Mouse (Mus musculus) heart, postnatal 10 days (tissue): ENCODE results near the gene Dcaf10. TPM values are rescaled to one million over a fixed set of nuclear protein-coding genes. Genes with fewer than 3 reads are reported as not detected.

Experiments
- DNase-seq, 2 experiments: peaks; one replicate each; pipeline ENCODE4 v3.0.0; 2021
- intact Hi-C: fragments of 180-260 bp; cut with DNase I; formaldehyde crosslinking; loops from one replicate; pipeline ENCODE4 v1.15.1; 2025
- microRNA-seq, 2 experiments: library from miRNA; unstranded; fragments of <30 nt; microRNA quantifications; one replicate each; pipeline ENCODE4 v1.2.0; 2022
- total RNA-seq, 2 experiments: library from RNA; stranded (reverse); gene quantifications; 2 replicates each; pipeline ENCODE4 v1.2.3; 2021

Dcaf10 gene
- total RNA-seq, 2 experiments from 2014 or later, result 19.8 to 21.0 TPM

- intact Hi-C loops, result loop anchor here (5.0 kb wide), 1 partner anchor 397 kb away; the partner anchor contains the start of gene Polr1e
Observed at GRCm38 (mm10) chr4:45413674-45414338, 71.9 kb downstream of the Dcaf10 start.

GRCm38 (mm10) chr4:45416314-45416713 lies 74.4 kb downstream of the Dcaf10 start:
- DNase-seq, result no peak

More at GRCm38 (mm10) chr4:45413674-45414338, 71.9 kb downstream of the Dcaf10 start:
- DNase-seq, result no peak

GRCm38 (mm10) chr4:45418229-45418950 lies 76.5 kb downstream of the Dcaf10 start:
- peak; percentile 74 to 83 for DNase-seq
- intact Hi-C loops, result loop anchor here (1.0 to 5.0 kb wide), 5 partner anchors 110 to 436 kb away; no protein-coding TSS in a partner anchor

More at GRCm38 (mm10) chr4:45416314-45416713, 74.4 kb downstream of the Dcaf10 start:
- intact Hi-C loops, result loop anchor here (5.0 kb wide), 1 partner anchor 401 kb away; no protein-coding TSS in a partner anchor

GRCm38 (mm10) chr4:45419051-45419450 lies 77.2 kb downstream of the Dcaf10 start:
- intact Hi-C loops, result loop anchor here (2.0 to 5.0 kb wide), 4 partner anchors 192 to 436 kb away; no protein-coding TSS in a partner anchor
- DNase-seq, result no peak

- intact Hi-C loops, result loop anchor here (5.0 kb wide), 1 partner anchor 42 kb away; no protein-coding TSS in a partner anchor
Observed at GRCm38 (mm10) chr4:45420733-45421132, 78.8 kb downstream of the Dcaf10 start.

GRCm38 (mm10) chr4:45421519-45422260 lies 79.8 kb downstream of the Dcaf10 start:
- intact Hi-C loops, result loop anchor here (5.0 kb wide), 1 partner anchor 41 kb away; no protein-coding TSS in a partner anchor
- DNase-seq, result no peak

More at GRCm38 (mm10) chr4:45420733-45421132, 78.8 kb downstream of the Dcaf10 start:
- no peak for DNase-seq

- intact Hi-C loops, result loop anchor here (5.0 kb wide), 1 partner anchor 40 kb away; no protein-coding TSS in a partner anchor
Observed at GRCm38 (mm10) chr4:45422640-45423039, 80.7 kb downstream of the Dcaf10 start.

GRCm38 (mm10) chr4:45423406-45423805 lies 81.5 kb downstream of the Dcaf10 start:
- intact Hi-C loops, result loop anchor here (5.0 kb wide), 1 partner anchor 39 kb away; no protein-coding TSS in a partner anchor
- DNase-seq, result no peak

More at GRCm38 (mm10) chr4:45422640-45423039, 80.7 kb downstream of the Dcaf10 start:
- no peak for DNase-seq

GRCm38 (mm10) chr4:45426724-45427457 lies 85.0 kb downstream of the Dcaf10 start:
- no peak for DNase-seq

More at GRCm38 (mm10) chr4:45426724-45427457, 85.0 kb downstream of the Dcaf10 start:
- intact Hi-C loops, result no loop called here

Small RNA genes lying within 50 kb of the gene (microRNA-seq; reads per million reads assigned to microRNA genes)
- 0 reads per million in 2 experiments for gene Gm25692

Other genes with a start within 250 kb of the Dcaf10 start
- 100 to 1,000 TPM; 156 to 172 TPM for gene Tomm5, start 234.0 kb upstream of the Dcaf10 start, total RNA-seq
- gene Frmpd1, start 157.2 kb upstream of the Dcaf10 start, total RNA-seq, result under 1 TPM; 0.42 to 0.69 TPM
- gene Trmt10b, start 45.0 kb upstream of the Dcaf10 start, total RNA-seq, result 1 to 10 TPM; 4.9 to 6.1 TPM
- gene Exosc3, start 631 bp downstream of the Dcaf10 start, total RNA-seq, result 10 to 100 TPM; 11.2 to 16.9 TPM
- 100 to 1,000 TPM; 132 to 179 TPM for gene Slc25a51, start 66.7 kb downstream of the Dcaf10 start, total RNA-seq
- gene Shb, start 190.4 kb downstream of the Dcaf10 start, total RNA-seq, result 10 to 100 TPM; 67.9 to 71.6 TPM